Comparison of ENCODE assay signal across 10 mouse cellular contexts in genomic region chr4:135257881-135258476, GRCm38 (mm10). TPM values are rescaled to one million over a fixed set of nuclear protein-coding genes. Genes with fewer than 3 reads are reported as not detected.
DNase-seq lines count a peak whose midpoint lies in the region; ATAC-seq and TF ChIP-seq lines count a peak whose summit lies in the region.
"Had no signal": no experiment of that assay in that cellular context is flagged by ENCODE, and none has a peak within 500 bp of the region (broad histone marks: within the 10 kb centered on the region; RNA-seq: fewer than 3 reads in every experiment).

No protein-coding gene starts in this region.

- H3K9me3 ChIP-seq in lung, embryonic 15.5 days = no peaks in the 10 kb centered on the region
- H3K9me3 ChIP-seq in intestine, postnatal 0 days (ENCODE audit: control insufficient read depth) = no peaks in the 10 kb centered on the region
- H3K9me3 ChIP-seq in stomach, embryonic 16.5 days (replicated peaks; ENCODE audit: control insufficient read depth, low read length) = no peaks in the 10 kb centered on the region

- H3K36me3 ChIP-seq in lung, embryonic 15.5 days = peaks cover 7% of the 10 kb centered on the region; the same call in 1 of the 2 replicates
- peaks cover 7% of the 10 kb centered on the region; the same call in 1 of the 2 replicates for H3K36me3 ChIP-seq in intestine, postnatal 0 days (ENCODE audit: control insufficient read depth, insufficient read depth)
- H3K36me3 ChIP-seq in stomach, embryonic 16.5 days (ENCODE audit: control insufficient read depth, insufficient read depth, low read length) = peaks cover 3% of the 10 kb centered on the region; the same call in 1 of the 2 replicates

- ATAC-seq in lung, embryonic 15.5 days (ENCODE audit: borderline replicate concordance, extremely low read depth, low FRiP score, low TSS enrichment) = no peak
- no peak for ATAC-seq in intestine, postnatal 0 days
- ATAC-seq in stomach, embryonic 16.5 days (ENCODE audit: insufficient read depth, low FRiP score) = no peak
- ATAC-seq: liver, postnatal 0 days had no signal

- no peak overlapping the region for H3K4me2 ChIP-seq in lung, embryonic 15.5 days
- peak overlapping the region; percentile 35; the same call in 1 of the 2 replicates for H3K4me2 ChIP-seq in intestine, postnatal 0 days (replicated peaks; ENCODE audit: low read depth)
- H3K4me2 ChIP-seq in stomach, embryonic 16.5 days (ENCODE audit: low read depth, low read length) = peak overlapping the region; percentile 29; the same call in 1 of the 2 replicates

- whole genome bisulfite sequencing in lung, embryonic 15.5 days = 46% methylated on average over 9 of the region's 9 CpGs
- 57% methylated on average over 9 of the region's 9 CpGs for WGBS in intestine, postnatal 0 days
- WGBS in stomach, embryonic 16.5 days = 43% methylated on average over 9 of the region's 9 CpGs

- no peaks in the 10 kb centered on the region for H3K27me3 ChIP-seq in lung, embryonic 15.5 days
- H3K27me3 ChIP-seq in intestine, postnatal 0 days (replicated peaks; ENCODE audit: control insufficient read depth, insufficient read depth, low read length) = no peaks in the 10 kb centered on the region
- H3K27me3 ChIP-seq in stomach, embryonic 16.5 days (ENCODE audit: control insufficient read depth, insufficient read depth, low read length) = no peaks in the 10 kb centered on the region

- no peak for DNase-seq in gastrocnemius, adult 2 months
- DNase-seq in gastrocnemius, postnatal 4 days (ENCODE audit: low spot score in 2 of 2) = no peak
- DNase-seq in lung, postnatal 36 days = no peak
- no peak for DNase-seq in adrenal gland, postnatal 25 days
- no peak for DNase-seq in Muller cell, postnatal 12 days (ENCODE audit: inconsistent ontology term)
- DNase-seq: cerebellum, adult 8-10 months; liver, postnatal 0 days had no signal

- peak overlapping the region; percentile 76 for H3K27ac ChIP-seq in gastrocnemius, adult 2 months
- H3K27ac ChIP-seq in lung, embryonic 15.5 days = peak overlapping the region; percentile 75
- no peak overlapping the region for H3K27ac ChIP-seq in intestine, postnatal 0 days (ENCODE audit: low read depth, low read length)
- peak overlapping the region; percentile 90 for H3K27ac ChIP-seq in stomach, embryonic 16.5 days (ENCODE audit: low read length)

- intact Hi-C loops in gastrocnemius, adult 2 months (cut with DNase I) = no loop called here

- peaks cover 66% of the 10 kb centered on the region for H3K4me1 ChIP-seq in lung, embryonic 15.5 days
- H3K4me1 ChIP-seq in intestine, postnatal 0 days (replicated peaks; ENCODE audit: control insufficient read depth, insufficient read depth, low read length) = 0 out of 2 replicates have a peak, but pooled peaks cover 2% of the 10 kb centered on the region
- peaks cover 38% of the 10 kb centered on the region for H3K4me1 ChIP-seq in stomach, embryonic 16.5 days (ENCODE audit: control insufficient read depth, insufficient read depth, low read length)

- H3K9ac ChIP-seq in lung, embryonic 15.5 days = 0 out of 2 replicates have a peak overlapping the region, but pooled peaks have one; percentile 8
- no peak overlapping the region for H3K9ac ChIP-seq in intestine, postnatal 0 days (ENCODE audit: low read depth, low read length)
- peak overlapping the region; percentile 48; the same call in 1 of the 2 replicates for H3K9ac ChIP-seq in stomach, embryonic 16.5 days (ENCODE audit: low read length)
- H3K9ac ChIP-seq: liver, postnatal 0 days had no signal

- no peak for TF ChIP-seq CTCF in gastrocnemius, adult 2 months (IDR thresholded peaks at IDR 0.05)
- TF ChIP-seq CTCF in intestine, postnatal 0 days (IDR thresholded peaks at IDR 0.05; ENCODE audit: low read depth) = no peak

- peak overlapping the region; percentile 53 for H3K4me3 ChIP-seq in gastrocnemius, adult 2 months
- H3K4me3 ChIP-seq in lung, embryonic 15.5 days = no peak overlapping the region
- H3K4me3 ChIP-seq in intestine, postnatal 0 days (ENCODE audit: low read depth, low read length) = no peak overlapping the region
- H3K4me3 ChIP-seq in stomach, embryonic 16.5 days (replicated peaks; ENCODE audit: low read length) = no peak overlapping the region; the same call in 1 of the 2 replicates

RNA-seq across cellular contexts. Expression of gene Clic4, which starts 14.6 kb away (rescaled TPM):
- total RNA-seq in gastrocnemius, adult 2 months (2021) = 10 to 100 TPM; 16.9 to 33.9 TPM
- 100 to 1,000 TPM; 109 to 115 TPM for total RNA-seq in gastrocnemius, postnatal 4 days (2021)
- 181 and 185 TPM in 2 replicates for polyA plus RNA-seq in lung, embryonic 15.5 days (2015; fragmentation: Nextera tagmentation; extraction: Ambion mirVana)
- polyA plus RNA-seq in intestine, postnatal 0 days (2015; fragmentation: Nextera tagmentation; extraction: Ambion mirVana) = 66.9 and 67.9 TPM in 2 replicates
- polyA plus RNA-seq in stomach, embryonic 16.5 days (2015; fragmentation: Nextera tagmentation; extraction: Ambion mirVana) = 136 and 141 TPM in 2 replicates
- total RNA-seq in adrenal gland, postnatal 25 days (2021) = 65.5 and 72.8 TPM in 2 replicates
